Mouse (Mus musculus) central nervous system, embryonic 14 days (tissue): Measurements from ENCODE around the gene Gm43738. TPM values are rescaled to one million over a fixed set of nuclear protein-coding genes. Genes with fewer than 3 reads are reported as not detected.

Experiments used
- polyA plus RNA-seq: library from polyadenylated mRNA; depleted of rRNA; stranded (reverse); fragments of >200 nt; gene quantifications from 2 replicates; pipeline ENCODE4 v1.2.3, GENCODE M21; 2012; rRNA removed

The Gm43738 gene
- polyA plus RNA-seq, result 0.04 TPM in 1 of 2 replicates, not detected in the other

DNA sequence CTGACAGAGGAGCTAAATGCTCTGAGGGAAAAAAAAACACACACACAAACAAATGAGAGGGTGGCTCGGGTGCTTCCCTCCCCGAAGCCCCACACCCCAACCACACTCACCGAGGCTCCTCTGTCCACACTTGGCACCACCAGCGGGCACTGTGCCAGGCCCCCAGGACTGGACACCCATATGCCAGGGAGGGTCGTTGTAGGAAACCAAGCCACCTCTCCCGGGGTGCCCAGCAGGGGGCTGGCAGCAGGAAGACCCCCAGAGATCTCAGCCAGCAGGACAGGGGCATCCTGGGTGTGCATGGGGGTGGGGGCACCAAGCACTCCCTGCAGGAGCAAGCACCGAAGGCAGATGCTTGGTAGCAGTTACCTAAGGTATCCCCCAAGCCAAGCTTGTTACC lies at the start of gene Gm43738:
Gene Gm43738, minus strand, starts transcription at position 289 of the 400 bp plus-strand sequence.

DNA sequence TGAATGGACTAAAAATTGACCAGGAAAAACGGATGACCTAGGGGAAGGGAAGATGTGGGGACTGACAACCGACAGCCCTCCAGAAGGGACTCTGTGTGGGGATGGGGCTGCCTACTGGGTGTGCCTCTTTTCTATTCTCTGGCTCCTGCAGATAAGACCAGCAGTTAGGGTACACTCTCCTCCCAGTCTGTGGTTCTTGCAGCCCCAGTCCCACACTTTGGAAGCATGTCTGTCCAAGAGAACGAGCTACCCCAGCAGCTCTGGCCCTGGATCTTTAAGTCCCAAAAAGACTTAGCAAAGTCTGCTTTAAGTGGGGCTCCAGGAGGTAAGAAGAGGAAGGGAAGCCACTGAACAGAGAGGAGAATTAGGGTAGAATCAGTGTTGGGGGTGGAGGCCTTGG lies 35.1 kb upstream of the Gm43738 start, which contains the start of gene Pklr:
Gene Pklr, plus strand, starts transcription at position 185 of the 400 bp plus-strand sequence.

DNA sequence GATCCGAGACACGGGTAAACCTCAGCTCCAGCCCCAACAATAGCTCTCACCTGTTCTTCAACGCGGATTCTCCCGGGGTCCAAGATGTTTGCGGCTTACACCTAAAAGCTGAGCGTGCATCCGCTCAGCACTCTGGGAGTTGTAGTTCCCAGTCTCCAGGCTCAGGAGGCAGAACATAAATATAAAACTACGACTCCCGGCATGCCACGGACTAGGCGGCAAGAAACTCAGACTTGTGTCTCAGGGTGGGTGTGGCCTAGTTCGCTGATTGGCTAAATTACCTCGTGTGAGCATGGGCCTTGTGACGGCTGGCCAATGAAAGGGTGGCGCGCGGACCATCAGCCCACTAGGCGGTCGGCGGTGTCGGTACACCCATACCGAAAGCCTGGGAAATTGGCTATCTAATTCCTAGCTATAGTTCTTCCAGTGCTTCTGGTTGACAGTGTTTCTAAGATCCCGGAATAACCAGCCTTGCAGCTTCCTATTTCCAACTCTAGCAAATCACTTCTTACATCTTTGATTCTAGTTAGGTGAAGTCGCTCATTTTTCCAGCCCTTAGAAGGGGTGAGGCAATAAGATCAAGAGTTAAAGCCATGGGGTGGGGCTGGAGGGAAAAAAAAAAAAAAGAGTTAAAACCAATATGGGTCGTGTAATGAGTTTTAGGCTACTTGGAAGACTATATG lies 1.1 kb upstream of the Gm43738 start, which contains the start of gene Fdps:
Gene Fdps, minus strand, starts transcription at position 148 of the 683 bp plus-strand sequence.

DNA sequence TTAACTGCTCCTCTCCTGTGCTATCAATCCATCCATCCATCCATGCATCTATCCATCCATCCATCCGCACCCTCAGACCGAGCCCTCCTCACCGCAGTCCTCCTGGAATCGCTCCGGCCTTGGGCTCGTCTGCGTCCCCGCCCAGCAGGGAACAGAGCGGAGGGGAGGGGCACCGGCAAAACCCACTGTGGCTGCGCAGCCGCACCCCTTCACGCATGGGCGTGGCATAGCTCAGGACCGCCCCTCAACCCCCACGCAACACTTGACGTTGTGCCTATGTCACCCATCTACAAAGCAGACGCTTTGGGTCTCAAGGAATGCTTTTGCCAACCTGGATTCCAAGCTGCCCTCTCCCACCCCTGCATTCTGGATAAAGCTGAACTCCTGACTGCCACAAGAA lies 7.7 kb downstream of the Gm43738 start, which contains the start of gene Rusc1:
Gene Rusc1, minus strand, starts transcription at position 137 of the 400 bp plus-strand sequence.

Other genes with a start within 250 kb of the Gm43738 start
- 52.3 and 54.1 TPM in 2 replicates for gene Msto1, start 187.1 kb downstream of the Gm43738 start, polyA plus RNA-seq
- 21.4 and 21.5 TPM in 2 replicates for gene Ash1l, start 150.5 kb downstream of the Gm43738 start, polyA plus RNA-seq
- gene Dap3, start 149.9 kb downstream of the Gm43738 start, polyA plus RNA-seq, result 101 and 109 TPM in 2 replicates
- 108 and 121 TPM in 2 replicates for gene Rusc1, start 7.8 kb downstream of the Gm43738 start, polyA plus RNA-seq
- gene Fdps, start 860 bp upstream of the Gm43738 start, polyA plus RNA-seq, result 171 and 173 TPM in 2 replicates
- gene Pklr, start 35.0 kb upstream of the Gm43738 start, polyA plus RNA-seq, result 0.16 and 0.20 TPM in 2 replicates
- 39.0 and 45.4 TPM in 2 replicates for gene Hcn3, start 59.1 kb upstream of the Gm43738 start, polyA plus RNA-seq
- 134 and 139 TPM in 2 replicates for gene Clk2, start 63.7 kb upstream of the Gm43738 start, polyA plus RNA-seq
- gene Scamp3, start 76.4 kb upstream of the Gm43738 start, polyA plus RNA-seq, result 126 and 132 TPM in 2 replicates
- 73.1 and 87.3 TPM in 2 replicates for gene Fam189b, start 82.0 kb upstream of the Gm43738 start, polyA plus RNA-seq
- gene Gba, start 101.8 kb upstream of the Gm43738 start, polyA plus RNA-seq, result 51.1 and 54.2 TPM in 2 replicates
- gene Thbs3, start 114.1 kb upstream of the Gm43738 start, polyA plus RNA-seq, result 175 and 182 TPM in 2 replicates
- gene Mtx1, start 126.0 kb upstream of the Gm43738 start, polyA plus RNA-seq, result 162 and 175 TPM in 2 replicates
- gene Muc1, start 128.0 kb upstream of the Gm43738 start, polyA plus RNA-seq, result 9.0 and 10.7 TPM in 2 replicates
- gene Krtcap2, start 144.9 kb upstream of the Gm43738 start, polyA plus RNA-seq, result 101 and 102 TPM in 2 replicates
- gene Trim46, start 145.2 kb upstream of the Gm43738 start, polyA plus RNA-seq, result 104 and 109 TPM in 2 replicates
- 175 and 201 TPM in 2 replicates for gene Dpm3, start 158.3 kb upstream of the Gm43738 start, polyA plus RNA-seq
- gene Slc50a1, start 169.5 kb upstream of the Gm43738 start, polyA plus RNA-seq, result 57.4 and 74.4 TPM in 2 replicates
- 12.7 and 19.2 TPM in 2 replicates for gene Efna1, start 180.0 kb upstream of the Gm43738 start, polyA plus RNA-seq
- 50.5 and 63.6 TPM in 2 replicates for gene Efna3, start 221.9 kb upstream of the Gm43738 start, polyA plus RNA-seq
- gene Efna4, start 236.9 kb upstream of the Gm43738 start, polyA plus RNA-seq, result 23.2 and 25.2 TPM in 2 replicates
- gene Adam15, start 248.9 kb upstream of the Gm43738 start, polyA plus RNA-seq, result 60.2 and 80.6 TPM in 2 replicates